Mouse (Mus musculus): Measurements from ENCODE around the gene Plekha7.

- TF ChIP-seq CTCF (IDR thresholded peaks at IDR 0.05; ENCODE audit: control insufficient read depth, insufficient read depth, low read length) (no peak), POLR2A (IDR thresholded peaks at IDR 0.05; ENCODE audit: borderline replicate concordance, control insufficient read depth, low read depth, low read length) (no peak)
These were observed 138.8 kb downstream of the Plekha7 start for GRCm38 (mm10) chr7:116169426-116169825.

All from bone marrow, adult 2 months (tissue).